Mouse (Mus musculus): ENCODE measurements around the gene Ston2.

DNA sequence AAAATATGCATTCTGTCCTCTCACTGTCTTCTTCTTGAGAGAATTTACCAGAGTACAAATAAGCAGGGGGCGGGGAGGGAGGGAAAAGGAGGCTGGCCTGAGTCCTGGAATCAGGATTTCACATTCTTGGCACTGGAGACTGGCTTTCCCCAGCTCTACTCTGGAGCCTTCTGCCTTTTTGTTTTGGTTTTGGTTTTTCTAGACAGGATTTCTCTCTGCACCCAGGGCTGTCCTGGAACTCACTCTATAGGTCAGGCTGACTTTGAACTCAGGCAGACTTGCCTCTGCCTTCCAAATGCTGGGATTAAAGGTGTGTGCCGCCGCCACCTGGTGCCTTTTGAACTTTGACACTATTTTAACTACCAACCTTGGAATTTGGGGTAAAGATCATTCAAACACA, 149.8 kb downstream of the Ston2 start:
- TF ChIP-seq GATA1 (IDR thresholded peaks at IDR 0.05; ENCODE audit: borderline replicate concordance, low read length) (no peak), FLI1 (IDR thresholded peaks at IDR 0.05; ENCODE audit: low read length) (no peak)
